Mouse (Mus musculus): ENCODE measurements around the gene Calr3.

- no peak for TF ChIP-seq CTCF (IDR thresholded peaks at IDR 0.05; ENCODE audit: low read depth)
- no peak for TF ChIP-seq EP300 (IDR thresholded peaks at IDR 0.05; ENCODE audit: low read depth)
These were observed 14.1 kb upstream of the Calr3 start for GRCm38 (mm10) chr8:72457806-72458205.

Data from liver, embryonic 14.5 days (tissue).